Mouse (Mus musculus) stomach, embryonic 16.5 days (tissue): ENCODE results near the gene Jak1. TPM values are rescaled to one million over a fixed set of nuclear protein-coding genes. Genes with fewer than 3 reads are reported as not detected.

Experiments
- ATAC-seq: fragments of 200-750 bp; cut with Nextera tagmentation; 2 replicates; pipeline ENCODE4 v1.8.0; 2017; ENCODE audit warnings: moderate number of reproducible peaks, moderate TSS enrichment; ENCODE audit not compliant: insufficient read depth, low FRiP score
- H3K27ac ChIP-seq: fragments of 300-500 bp; sonication (generic); 2 replicates; pipeline ENCODE4 v1.5.1; 2014; ENCODE audit warnings: low read length
- H3K27me3 ChIP-seq: fragments of 300-500 bp; sonication (generic); 2 replicates; pipeline ENCODE4 v1.6.1; 2014; ENCODE audit warnings: low read length, control low read depth, mixed read lengths; ENCODE audit not compliant: control insufficient read depth, insufficient read depth
- H3K36me3 ChIP-seq: fragments of 300-500 bp; sonication (generic); 2 replicates; pipeline ENCODE4 v1.6.1; 2014; ENCODE audit warnings: low read length; ENCODE audit not compliant: control insufficient read depth, insufficient read depth
- H3K4me1 ChIP-seq: fragments of 300-500 bp; sonication (generic); 2 replicates; pipeline ENCODE4 v1.6.1; 2014; ENCODE audit warnings: low read length, control low read depth, mixed read lengths; ENCODE audit not compliant: control insufficient read depth, insufficient read depth
- H3K4me2 ChIP-seq: fragments of 300-500 bp; sonication (generic); 2 replicates; pipeline ENCODE4 v1.6.1; 2014; ENCODE audit warnings: low read depth, low read length, mixed read lengths
- H3K4me3 ChIP-seq: fragments of 300-500 bp; sonication (generic); replicated peaks from 2 replicates; pipeline ENCODE4 v1.5.1; 2014; ENCODE audit warnings: mild to moderate bottlenecking, low read length
- H3K9ac ChIP-seq: fragments of 300-500 bp; sonication (generic); 2 replicates; pipeline ENCODE4 v1.6.1; 2014; ENCODE audit warnings: low read length
- H3K9me3 ChIP-seq: fragments of 300-500 bp; sonication (generic); replicated peaks from 2 replicates; pipeline ENCODE4 v1.6.1; 2016; ENCODE audit warnings: low read length, control low read depth; ENCODE audit not compliant: control insufficient read depth
- WGBS: fragments of 180-500 bp; shearing (Covaris S2); extraction: QIAGEN DNeasy Blood & Tissue Kit; methylation state at CpG from one replicate; pipeline ENCODE4 v1.1.7; 2014; 5-methylcytosine and 5-hydroxymethylcytosine counted together
- polyA plus RNA-seq: library from polyadenylated mRNA; unstranded; fragments of >200 nt; fragmentation: Nextera tagmentation; extraction: Ambion mirVana; gene quantifications from 2 replicates; pipeline ENCODE4 v1.2.1, GENCODE M21; 2015

The Jak1 gene
- polyA plus RNA-seq, 1 experiment from 2014 or later: 91.4 TPM

DNA sequence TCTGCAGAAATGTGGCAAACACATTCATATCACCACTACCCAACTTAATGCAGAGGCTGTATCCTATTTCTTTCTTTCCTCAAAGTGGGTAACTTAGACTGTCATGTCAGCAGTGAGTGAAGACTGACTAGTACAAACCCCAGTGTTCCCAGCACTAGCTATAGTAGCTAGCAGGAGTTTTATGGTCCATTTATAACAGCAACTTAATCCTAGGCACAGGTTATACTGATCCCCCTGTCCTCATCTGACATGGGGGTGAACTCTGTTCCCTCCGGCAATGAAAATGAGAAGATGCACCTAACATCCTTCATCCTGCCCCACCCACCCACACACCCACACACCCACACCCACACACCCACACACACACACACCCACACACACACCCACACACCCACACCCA, 30.3 kb downstream of the Jak1 start:
- Histone ChIP-seq H3K27me3 (no peaks in the 10 kb centered on the region), H3K4me2 (no peak overlapping the region), H3K36me3 (no peaks in the 10 kb centered on the region), H3K4me3 (no peak overlapping the region), H3K9ac (no peak overlapping the region), H3K4me1 (peaks cover 15% of the 10 kb centered on the region), H3K9me3 (no peaks in the 10 kb centered on the region), H3K27ac (no peak overlapping the region; the same call in 1 of the 2 replicates)
- 71% methylated on average over 1 of the region's 1 CpGs for WGBS
- 0 out of 2 replicates have a peak, but pooled peaks have one; percentile 12 for ATAC-seq

DNA sequence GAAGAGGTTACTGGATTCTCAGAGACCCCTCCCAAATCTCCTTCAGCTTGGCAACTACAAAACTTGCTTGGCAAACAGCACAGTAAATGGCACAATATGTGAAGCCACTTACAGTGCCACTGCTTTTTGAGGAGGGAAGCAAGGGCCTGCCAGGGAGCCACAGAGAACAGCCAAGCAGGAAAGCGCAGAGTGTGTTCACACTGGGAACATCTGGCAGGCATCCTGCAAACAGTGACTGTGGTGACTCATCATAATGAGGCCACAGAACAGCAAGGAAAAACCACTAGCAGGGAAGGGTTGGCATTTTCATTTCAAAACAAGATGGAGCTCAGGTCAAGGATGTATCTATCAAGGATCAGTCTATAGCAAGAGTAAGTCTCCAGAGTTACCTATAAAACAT, 30.8 kb downstream of the Jak1 start:
- Histone ChIP-seq H3K9ac (no peak overlapping the region), H3K4me2 (no peak overlapping the region), H3K4me1 (peaks cover 15% of the 10 kb centered on the region), H3K36me3 (no peaks in the 10 kb centered on the region), H3K9me3 (no peaks in the 10 kb centered on the region), H3K4me3 (no peak overlapping the region), H3K27me3 (no peaks in the 10 kb centered on the region), H3K27ac (peak overlapping the region; percentile 23; the same call in 1 of the 2 replicates)
- ATAC-seq: peak; percentile 58; the same call in 1 of the 2 replicates
- 32% methylated on average over 1 of the region's 1 CpGs for WGBS

DNA sequence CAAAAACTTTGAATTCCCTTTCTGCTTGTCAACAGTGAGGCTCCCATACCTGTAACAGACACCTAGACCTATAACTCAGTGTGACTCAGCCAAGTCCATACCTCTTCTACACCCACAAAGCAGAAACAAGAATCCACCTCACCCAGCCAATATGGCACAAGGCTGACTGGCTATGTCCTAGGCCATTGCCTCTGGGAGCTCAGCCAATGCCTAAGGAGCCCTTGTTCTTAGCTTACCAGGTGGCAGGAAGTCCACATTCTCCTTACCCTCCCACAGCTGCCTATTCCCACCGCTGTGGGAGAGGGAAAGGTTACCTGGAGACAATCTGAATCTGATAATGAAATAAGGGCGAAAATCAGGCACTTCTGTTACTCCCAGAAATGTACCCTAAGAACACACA, 34.5 kb downstream of the Jak1 start:
- Histone ChIP-seq H3K27me3 (no peaks in the 10 kb centered on the region), H3K9ac (no peak overlapping the region), H3K4me2 (no peak overlapping the region), H3K27ac (no peak overlapping the region), H3K4me3 (no peak overlapping the region), H3K9me3 (0 out of 2 replicates have a peak, but pooled peaks cover 3% of the 10 kb centered on the region), H3K36me3 (no peaks in the 10 kb centered on the region), H3K4me1 (peaks cover 15% of the 10 kb centered on the region)
- 74% methylated on average over 2 of the region's 2 CpGs for WGBS
- ATAC-seq: no peak

DNA sequence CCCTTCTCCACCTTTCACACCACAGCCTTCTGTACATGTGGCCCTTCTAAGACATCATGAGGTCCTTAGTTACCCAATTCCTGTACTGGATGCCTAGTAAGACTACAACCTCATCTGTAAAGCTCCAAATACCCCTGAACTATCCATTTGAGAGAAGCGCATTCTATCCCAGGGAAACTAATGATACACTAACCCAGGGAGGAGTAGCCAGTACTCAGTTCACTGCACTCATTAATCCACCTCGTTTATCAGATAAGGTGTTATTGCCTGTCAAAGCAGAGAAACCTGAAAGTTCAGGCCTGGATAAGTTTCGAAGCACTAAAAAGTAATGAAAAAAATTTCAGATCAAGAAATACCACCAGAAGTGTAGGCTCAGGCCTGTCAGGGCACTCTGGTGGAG, 37.7 kb downstream of the Jak1 start:
- Histone ChIP-seq H3K9ac (no peak overlapping the region), H3K4me1 (no peaks in the 10 kb centered on the region; the same call in 1 of the 2 replicates), H3K36me3 (no peaks in the 10 kb centered on the region), H3K27me3 (no peaks in the 10 kb centered on the region), H3K4me2 (no peak overlapping the region), H3K4me3 (no peak overlapping the region), H3K27ac (no peak overlapping the region), H3K9me3 (0 out of 2 replicates have a peak, but pooled peaks cover 3% of the 10 kb centered on the region)
- WGBS: 72% methylated on average over 3 of the region's 3 CpGs
- ATAC-seq: no peak

- no peaks in the 10 kb centered on the region for H3K27me3 ChIP-seq
- 0 out of 2 replicates have a peak, but pooled peaks cover 3% of the 10 kb centered on the region for H3K9me3 ChIP-seq
- no peak overlapping the region for H3K9ac ChIP-seq
- no peak overlapping the region for H3K4me3 ChIP-seq
- 76% methylated on average over 5 of the region's 5 CpGs for WGBS
- peak; percentile 25; the same call in 1 of the 2 replicates for ATAC-seq
- no peak overlapping the region for H3K27ac ChIP-seq
- H3K36me3 ChIP-seq: no peaks in the 10 kb centered on the region
- no peaks in the 10 kb centered on the region; the same call in 1 of the 2 replicates for H3K4me1 ChIP-seq
- H3K4me2 ChIP-seq: no peak overlapping the region
These were observed 39.1 kb downstream of the Jak1 start for GRCm38 (mm10) chr4:101225984-101226383.

DNA sequence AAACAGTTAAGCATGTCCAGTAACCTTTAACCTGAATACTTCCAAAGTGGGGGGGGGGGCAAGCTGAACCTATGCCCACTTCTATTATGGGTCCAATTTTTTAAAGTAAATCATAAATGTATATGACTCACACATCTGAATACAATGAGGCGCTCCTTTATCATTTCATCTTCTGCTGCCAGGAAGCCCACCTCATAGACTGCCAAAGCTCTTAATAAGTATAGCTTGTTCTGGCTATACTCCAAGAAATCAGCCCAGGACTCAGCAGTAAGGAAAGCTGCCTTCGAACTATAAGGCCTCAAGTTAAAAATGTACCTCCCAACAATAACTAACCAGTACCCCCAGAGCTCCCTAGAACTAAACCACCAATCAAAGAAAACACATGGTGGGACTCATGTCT, 44.1 kb downstream of the Jak1 start:
- no peak for ATAC-seq
- H3K27me3 ChIP-seq: no peaks in the 10 kb centered on the region
- H3K4me1 ChIP-seq: 0 out of 2 replicates have a peak, but pooled peaks cover 6% of the 10 kb centered on the region
- no peak overlapping the region for H3K9ac ChIP-seq
- H3K9me3 ChIP-seq: no peaks in the 10 kb centered on the region
- H3K4me2 ChIP-seq: no peak overlapping the region
- WGBS: 57% methylated on average over 2 of the region's 2 CpGs
- H3K36me3 ChIP-seq: no peaks in the 10 kb centered on the region
- H3K4me3 ChIP-seq: no peak overlapping the region
- no peak overlapping the region for H3K27ac ChIP-seq

DNA sequence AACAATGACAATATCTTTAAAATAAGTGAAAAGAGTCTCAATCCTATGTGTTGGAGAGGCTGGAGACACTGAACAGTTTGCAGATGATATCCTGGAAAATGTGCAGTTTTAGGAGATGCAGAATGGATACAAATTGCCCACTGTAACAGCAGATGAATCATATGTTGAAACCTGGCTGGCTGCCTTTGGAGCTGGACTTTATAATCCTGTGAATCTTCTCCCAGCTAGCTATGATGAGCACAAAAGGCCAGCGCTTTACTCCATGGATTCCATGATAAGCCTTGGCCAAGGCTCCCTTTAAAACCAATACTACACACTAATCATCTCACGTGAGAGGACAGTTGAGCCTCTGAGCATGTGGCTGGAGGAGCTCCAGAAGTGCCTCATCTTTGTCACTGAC, 45.2 kb downstream of the Jak1 start:
- Histone ChIP-seq H3K36me3 (no peaks in the 10 kb centered on the region), H3K9me3 (no peaks in the 10 kb centered on the region), H3K4me2 (no peak overlapping the region), H3K9ac (no peak overlapping the region), H3K27ac (no peak overlapping the region), H3K27me3 (no peaks in the 10 kb centered on the region), H3K4me3 (no peak overlapping the region), H3K4me1 (peaks cover 9% of the 10 kb centered on the region; the same call in 1 of the 2 replicates)
- WGBS: 73% methylated on average over 2 of the region's 2 CpGs
- ATAC-seq: no peak

- H3K4me2 ChIP-seq: no peak overlapping the region
- no peaks in the 10 kb centered on the region for H3K27me3 ChIP-seq
- no peaks in the 10 kb centered on the region for H3K36me3 ChIP-seq
- no peaks in the 10 kb centered on the region for H3K9me3 ChIP-seq
- H3K27ac ChIP-seq: no peak overlapping the region
- no peak overlapping the region for H3K4me3 ChIP-seq
- no peak for ATAC-seq
- H3K4me1 ChIP-seq: peaks cover 9% of the 10 kb centered on the region; the same call in 1 of the 2 replicates
- no peak overlapping the region for H3K9ac ChIP-seq
- WGBS: 59% methylated on average over 2 of the region's 2 CpGs
These were observed 48.0 kb downstream of the Jak1 start for GRCm38 (mm10) chr4:101217026-101217540.

DNA sequence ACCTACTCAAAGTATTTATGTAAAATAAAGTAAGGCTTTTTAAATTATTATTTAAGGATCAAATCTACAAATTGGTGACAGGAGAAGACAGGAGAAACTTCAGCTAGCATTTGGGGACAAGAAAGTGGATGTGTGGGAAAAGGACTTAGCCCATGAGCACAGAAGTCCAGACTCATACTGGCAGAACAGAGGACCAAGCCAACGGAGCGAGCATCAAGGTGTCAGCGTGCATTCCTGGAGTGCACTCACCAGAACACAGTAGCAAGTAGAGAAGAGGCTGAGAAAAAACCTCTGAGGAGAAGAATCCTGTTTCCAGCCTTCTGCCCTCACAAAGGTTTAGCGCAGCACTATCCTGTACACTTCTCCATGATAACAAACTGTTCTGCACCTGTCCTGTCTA, 48.8 kb downstream of the Jak1 start:
- 92% methylated on average over 4 of the region's 4 CpGs for WGBS
- no peak for ATAC-seq
- Histone ChIP-seq H3K27me3 (no peaks in the 10 kb centered on the region), H3K9me3 (no peaks in the 10 kb centered on the region), H3K27ac (no peak overlapping the region), H3K4me2 (no peak overlapping the region), H3K4me1 (peaks cover 9% of the 10 kb centered on the region; the same call in 1 of the 2 replicates), H3K36me3 (no peaks in the 10 kb centered on the region), H3K4me3 (no peak overlapping the region), H3K9ac (no peak overlapping the region)
